Mouse (Mus musculus) heart, postnatal 10 days (tissue): ENCODE measurements at regions not wholly inside any gene's neighbourhood (a gene's known extent, or its start where the extent isn't known, plus 50 kb on each side); places are given as distances from the start of the nearest gene placed in this dataset.

Source experiments
- DNase-seq, 2 experiments: peaks; one replicate each; pipeline ENCODE4 v3.0.0; 2021
- intact Hi-C: fragments of 180-260 bp; cut with DNase I; formaldehyde crosslinking; loops from one replicate; pipeline ENCODE4 v1.15.1; 2025

DNA sequence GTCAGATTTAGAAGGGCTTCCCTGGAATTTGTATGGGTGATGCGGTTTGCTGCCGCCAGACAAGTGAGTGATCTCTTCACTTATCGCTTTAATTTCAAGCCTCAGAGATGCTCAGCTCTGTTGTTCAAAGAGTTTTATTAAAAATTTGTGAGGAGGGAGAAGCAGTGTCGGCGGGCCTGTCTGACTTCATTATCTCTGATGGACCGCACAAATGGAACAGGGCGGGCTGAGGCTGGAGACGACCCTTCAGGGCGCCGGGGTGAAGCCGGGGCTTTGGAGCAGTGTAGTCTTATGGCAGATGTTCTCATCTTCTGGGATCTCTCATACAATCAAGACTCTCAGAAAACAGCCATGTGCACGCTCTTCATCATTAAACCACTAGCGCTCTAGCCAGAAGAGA is 115.2 kb downstream of the Dyrk2 start:
- DNase-seq: no peak
- intact Hi-C loops: no loop called here

DNA sequence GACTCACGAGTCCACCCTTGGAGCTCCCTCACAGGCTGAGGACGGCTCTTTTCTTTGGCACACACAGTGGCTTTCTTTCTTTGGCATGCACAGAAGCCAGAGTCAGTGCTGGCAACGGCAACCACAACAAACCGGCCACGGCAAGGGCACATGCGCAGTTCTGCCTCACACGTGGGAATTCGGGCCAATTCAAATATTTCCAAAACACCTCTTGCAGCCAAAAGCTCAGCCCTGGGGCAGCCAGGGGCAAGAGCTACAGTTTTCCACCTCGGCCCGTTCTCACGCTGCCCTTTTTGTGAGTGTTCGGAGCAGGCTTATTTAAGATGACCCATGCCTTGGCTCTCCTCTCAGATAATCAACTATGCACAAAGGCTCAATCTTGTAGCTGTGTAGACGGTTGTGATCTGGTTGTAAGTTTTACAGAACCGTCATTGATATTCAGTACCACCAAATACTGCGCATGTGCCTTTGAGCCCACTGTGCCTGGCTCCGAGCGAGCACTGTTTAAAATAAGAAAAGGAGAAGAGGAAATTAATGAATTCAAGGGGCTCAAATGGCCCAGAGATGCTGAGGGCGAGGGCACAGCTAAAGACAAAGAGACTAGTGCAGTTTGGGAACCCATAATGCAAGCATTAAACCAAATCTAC is 111.1 kb downstream of the Dyrk2 start:
- DNase-seq: peak; percentile 83 to 85
- intact Hi-C loops: no loop called here

DNA sequence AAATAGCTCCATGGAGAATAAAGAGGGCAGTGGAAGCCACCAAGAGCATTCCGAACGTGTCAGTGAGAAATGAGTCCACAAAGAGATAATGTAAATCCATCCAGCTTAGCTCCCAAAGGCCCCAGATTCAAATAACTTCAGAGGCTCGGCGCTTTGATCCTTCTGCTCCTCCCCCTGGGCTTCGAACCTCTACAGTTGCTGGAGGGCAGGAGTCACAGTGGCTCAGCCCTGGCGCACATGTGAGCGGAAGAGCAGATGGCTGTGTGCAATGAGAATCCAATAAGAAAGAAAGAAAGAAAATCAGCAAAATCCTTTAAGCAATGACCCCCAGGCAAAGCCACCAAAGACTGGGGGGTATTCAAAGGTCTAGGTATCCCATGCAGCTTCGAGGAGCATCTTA is 109.6 kb downstream of the Dyrk2 start:
- intact Hi-C loops: loop anchor here (10.0 kb wide), 1 partner anchor 166 kb away; no protein-coding TSS in a partner anchor
- no peak for DNase-seq

DNA sequence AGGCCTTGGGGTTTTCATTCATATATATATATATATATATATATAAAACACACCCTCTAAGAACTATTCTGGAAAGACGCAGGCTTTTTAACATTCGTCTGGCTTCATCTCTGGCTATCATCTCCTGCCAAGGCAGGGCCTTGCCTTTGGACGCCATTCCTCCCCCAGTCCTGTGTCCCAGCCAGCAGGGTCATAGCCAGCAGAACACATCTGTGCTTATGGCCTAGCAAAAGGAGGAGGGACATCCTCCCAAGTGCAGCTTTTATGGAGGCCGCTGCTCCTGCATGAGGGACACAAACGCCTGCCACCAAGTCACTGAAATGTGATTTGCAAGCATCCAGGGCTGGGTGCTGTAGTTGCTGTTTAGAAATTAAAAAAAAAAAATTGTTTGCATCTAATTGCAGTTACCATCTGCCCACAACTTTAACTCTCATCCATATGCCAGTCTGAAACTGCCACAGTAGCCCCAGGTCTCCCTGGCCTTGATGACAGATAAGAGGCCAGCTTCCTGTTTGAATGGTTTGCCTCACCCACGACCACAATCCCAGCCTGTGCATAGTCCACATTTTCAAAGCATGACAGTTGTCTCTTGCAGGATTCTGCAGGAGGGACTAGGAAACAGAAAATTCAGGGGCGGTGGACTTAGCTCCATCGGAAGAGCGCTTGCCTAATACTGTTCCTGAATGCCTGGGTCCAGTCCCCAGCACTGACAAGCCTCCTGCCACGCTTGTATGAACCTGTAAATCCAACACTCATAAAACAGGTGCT is 108.7 kb downstream of the Dyrk2 start:
- DNase-seq: peak; percentile 69
- intact Hi-C loops: loop anchor here (10.0 kb wide), 1 partner anchor 166 kb away; no protein-coding TSS in a partner anchor

DNA sequence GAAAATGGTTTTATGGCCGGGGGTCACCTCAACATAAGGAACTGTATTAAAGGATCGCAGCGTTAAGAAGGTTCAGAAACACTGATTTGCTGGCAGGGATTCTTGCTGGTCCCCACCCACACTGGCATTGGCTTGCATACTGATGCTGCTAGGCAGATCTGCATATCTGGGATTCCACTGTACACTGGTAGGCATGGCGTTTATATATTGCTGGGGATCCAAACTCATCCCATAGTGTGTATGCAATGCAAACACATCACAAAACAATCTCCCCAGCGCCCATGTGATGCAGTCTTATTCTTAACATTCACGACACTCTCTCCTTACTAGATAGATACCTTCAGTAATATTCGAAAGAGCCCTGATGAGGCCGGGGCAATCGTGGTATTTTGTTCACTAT is 105.0 kb downstream of the Dyrk2 start:
- intact Hi-C loops: loop anchor here (10.0 kb wide), 1 partner anchor 170 kb away; no protein-coding TSS in a partner anchor
- no peak for DNase-seq

DNA sequence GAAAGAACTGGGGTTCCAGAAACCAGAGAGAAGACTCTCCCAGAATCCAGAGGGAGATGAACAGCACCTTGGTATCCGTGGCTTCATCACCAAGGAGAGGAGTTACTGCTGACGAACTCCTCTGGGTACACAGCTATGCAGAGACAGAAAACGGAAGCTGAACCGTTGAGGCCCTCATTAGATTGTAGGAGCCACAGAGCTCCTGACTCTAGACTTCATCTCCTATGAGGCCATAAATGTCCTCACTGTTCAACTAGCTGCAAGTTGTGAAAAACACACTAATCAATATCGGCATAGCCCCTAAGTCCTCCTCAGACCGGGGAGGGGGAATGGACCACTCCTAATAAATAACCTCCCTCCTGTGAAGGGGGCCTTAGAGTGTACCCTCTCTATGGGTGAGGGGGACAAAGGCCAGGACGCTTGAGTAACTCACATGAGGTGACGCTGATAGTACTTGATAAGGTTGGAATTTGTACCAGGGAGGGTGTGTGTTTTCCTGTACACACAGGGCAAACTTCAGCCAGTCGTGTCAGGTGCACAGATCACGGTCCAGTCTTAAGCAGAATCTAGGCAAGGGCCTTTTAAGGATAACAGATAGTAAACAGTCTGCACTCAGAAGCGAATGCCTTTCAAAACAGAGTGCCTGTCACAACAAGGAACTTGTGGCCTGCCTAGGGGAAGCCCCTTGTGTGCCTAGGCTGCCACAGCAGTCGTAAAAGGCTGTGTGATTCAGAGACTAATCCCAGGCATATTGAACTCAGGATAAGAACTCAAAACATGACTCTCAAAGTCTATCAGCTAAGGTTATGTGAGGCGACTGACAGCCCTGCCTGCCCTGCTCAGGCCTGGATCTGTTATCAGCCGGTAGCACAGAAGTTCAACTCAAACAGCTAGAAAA is 104.2 kb downstream of the Dyrk2 start:
- peak; percentile 43 to 45 for DNase-seq
- intact Hi-C loops: loop anchor here (10.0 kb wide), 1 partner anchor 171 kb away; no protein-coding TSS in a partner anchor

DNA sequence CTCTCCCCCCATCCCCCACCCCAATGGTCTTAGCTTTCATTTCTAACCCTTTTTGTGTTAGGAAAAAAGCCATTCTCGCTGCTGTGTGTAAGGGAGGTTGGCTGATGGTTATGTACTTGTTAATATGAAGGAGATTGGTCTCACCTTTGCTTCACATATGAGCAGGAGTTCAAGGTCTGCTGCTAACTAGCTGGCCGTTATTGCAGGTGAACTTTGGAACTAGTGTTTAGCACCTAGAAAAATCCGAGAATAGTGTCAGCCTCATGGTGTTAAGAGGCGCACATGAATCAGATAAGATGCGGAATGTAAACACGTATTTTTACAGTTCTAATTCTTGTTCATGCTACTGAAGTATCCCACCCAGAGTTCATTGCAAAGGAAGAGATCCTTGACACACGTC is 103.2 kb downstream of the Dyrk2 start:
- no peak for DNase-seq
- intact Hi-C loops: loop anchor here (10.0 kb wide), 1 partner anchor 172 kb away; no protein-coding TSS in a partner anchor

DNA sequence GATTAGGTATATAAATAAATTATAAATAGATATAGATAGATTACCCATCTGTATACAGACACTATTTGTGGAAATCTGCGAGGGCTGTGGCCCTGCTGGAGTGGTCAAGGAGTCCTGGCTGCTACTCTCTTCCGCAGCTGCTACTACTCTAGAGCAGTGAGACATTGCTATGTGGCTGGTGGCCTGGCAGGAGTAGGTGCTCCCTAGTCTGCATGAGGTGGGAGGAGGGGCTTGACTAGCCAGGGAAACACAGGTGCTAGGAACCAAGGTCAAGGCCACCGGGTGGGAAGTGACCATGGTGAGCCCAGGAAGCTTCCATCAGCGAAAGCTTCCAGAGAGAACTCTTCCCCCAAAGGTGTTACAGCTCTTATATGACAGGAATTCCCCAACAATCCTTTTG is 100.3 kb downstream of the Dyrk2 start:
- intact Hi-C loops: loop anchor here (2.0 to 10.0 kb wide), 2 partner anchors 27 to 175 kb away; no protein-coding TSS in a partner anchor
- DNase-seq: no peak

DNA sequence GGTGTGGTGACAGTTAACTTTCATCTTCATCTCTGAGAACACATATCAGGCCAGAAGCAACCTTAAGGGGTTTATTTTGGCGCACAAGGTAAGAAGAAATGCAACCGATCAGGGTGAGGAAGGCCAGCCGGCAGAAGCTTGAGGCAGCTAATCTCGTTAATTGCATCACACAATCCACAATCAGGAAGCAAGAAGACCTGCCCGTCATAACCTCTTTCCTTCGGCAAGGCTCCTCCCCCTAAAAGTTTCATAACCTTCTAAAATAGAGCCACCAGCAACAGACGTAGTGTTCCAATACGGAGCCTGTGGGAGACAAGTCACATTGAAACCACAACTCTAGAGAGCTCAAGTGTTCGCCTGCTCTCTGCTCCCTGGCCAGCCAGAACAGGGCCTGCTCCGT is 91.4 kb downstream of the Dyrk2 start:
- intact Hi-C loops: no loop called here
- no peak for DNase-seq

DNA sequence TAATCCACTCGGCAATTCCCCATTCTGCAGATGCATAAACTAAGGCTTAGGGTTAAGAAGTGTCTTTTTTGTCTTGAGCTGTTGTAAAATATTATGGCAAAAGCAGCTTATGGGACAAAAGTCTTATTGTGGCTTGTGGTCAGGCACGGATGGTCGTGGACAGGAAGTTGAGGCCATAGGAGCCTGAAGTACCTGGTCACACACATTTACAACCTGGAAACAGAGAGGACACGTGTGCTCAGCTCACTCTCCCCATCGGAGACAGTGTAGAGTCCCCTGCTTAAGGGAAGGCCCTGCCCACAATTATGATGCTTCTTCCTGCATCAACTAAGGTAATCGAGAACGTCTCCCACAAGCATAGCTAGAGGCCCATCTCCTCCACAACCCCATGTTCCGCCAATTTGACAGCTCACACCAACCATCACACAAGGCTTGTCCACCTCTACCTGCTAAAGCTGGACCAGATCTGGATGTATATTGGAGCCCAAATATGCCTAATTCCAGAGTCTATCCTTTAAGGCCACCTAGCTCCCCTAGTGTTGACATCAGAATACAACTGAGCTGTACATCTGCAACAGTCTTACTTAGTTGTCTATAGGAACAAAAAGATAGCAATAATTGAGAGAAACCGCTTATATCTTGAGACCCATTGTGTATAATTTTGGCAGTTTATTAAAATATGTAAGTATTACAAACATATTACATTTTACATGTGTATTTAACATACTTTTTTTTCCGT is 89.0 kb downstream of the Dyrk2 start:
- intact Hi-C loops: no loop called here
- no peak for DNase-seq

DNA sequence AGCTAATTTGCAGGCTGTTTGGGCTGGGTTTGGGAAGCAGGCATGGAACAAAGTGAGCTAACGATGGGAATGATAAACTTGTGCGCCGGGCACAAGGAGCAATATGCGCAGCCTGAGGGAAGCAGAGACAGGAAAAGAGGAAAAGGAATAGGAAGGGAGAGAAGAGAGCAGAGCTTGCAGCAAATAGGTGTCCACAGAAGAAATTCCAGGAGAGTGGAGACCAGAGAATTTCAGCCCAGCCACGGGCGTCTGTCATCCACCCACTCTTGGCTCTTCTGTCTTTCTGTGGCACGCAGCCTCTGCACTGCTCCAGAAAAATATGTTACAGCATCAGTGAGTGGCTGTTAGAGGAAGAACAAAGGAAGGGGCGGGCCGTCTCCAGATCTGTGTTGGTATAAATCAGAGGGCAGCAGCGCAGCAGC is 88.2 kb downstream of the Dyrk2 start:
- DNase-seq: no peak
- intact Hi-C loops: no loop called here

DNA sequence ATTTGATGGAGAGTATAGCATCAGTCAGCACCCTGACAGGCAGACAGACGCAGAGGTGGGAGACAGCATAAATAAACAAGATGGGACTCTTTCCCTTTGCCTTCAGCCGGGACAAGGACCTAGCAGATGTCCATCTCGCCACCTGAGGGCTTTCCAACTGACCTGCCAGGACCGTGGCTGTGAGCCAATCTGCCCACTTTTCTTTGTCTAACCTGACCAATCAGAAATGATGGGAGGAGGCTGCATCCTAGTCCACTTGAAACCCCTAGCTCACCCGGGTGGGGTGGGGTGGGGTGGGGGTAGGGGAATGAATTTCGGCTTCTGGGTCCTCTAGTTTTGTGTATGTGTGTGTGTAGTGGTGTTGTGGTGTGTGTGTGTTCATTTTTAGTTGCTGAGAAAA is 87.4 kb downstream of the Dyrk2 start:
- intact Hi-C loops: no loop called here
- no peak for DNase-seq

DNA sequence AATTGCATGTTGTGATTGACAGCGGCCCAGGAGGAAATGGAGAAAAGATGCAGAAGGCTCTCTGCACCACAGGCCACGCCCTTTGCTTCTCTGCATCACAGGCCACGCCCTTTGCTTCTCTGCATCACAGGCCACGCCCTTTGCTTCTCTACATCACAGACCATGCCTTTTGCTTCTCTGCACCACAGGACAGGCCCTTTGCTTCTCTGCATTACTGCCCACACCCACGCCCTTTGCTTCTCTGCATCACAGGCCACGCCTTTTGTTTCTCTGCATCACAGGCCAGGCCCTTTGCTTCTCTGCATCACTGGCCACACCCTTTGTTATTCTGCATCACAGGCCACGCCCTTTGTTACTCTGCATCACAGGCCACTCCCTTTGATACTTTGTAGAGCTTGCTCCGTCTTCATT is 82.7 kb downstream of the Dyrk2 start:
- no peak for DNase-seq
- intact Hi-C loops: no loop called here

DNA sequence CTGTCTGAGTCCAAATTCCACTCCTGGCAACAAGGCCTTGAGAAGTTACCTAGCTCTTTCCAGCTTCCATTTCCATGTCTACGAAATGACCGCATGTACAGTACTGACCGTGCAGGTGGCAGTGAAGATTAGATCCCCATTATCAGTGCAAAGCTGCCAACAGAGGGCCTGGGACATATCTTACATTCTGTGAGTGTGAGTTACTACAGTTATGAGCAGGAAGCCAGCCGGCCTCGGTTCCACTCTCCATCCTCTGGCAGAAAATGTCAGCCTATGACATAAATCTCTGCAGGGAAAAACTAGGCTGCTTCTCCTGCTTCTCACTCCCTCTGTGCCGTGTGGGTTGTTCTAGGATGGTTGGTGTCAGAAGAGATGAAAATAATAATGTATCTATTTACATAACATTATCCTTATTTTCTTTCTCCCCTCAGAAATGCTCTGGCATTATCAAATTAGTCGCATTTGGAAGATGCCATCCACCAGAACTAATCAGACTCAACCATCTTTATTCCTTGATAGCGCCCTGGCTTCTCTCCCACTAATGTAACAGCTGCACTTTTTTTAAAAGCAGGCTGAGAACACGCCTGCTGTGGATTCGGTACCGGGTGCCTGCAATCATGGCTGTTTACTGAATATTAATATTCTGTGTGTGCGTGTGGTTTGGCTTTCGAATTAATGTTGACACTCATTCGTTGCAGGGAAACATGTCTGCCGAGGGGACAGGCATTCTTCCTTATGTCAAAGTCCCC is 77.5 kb downstream of the Dyrk2 start:
- no peak for DNase-seq
- intact Hi-C loops: no loop called here

DNA sequence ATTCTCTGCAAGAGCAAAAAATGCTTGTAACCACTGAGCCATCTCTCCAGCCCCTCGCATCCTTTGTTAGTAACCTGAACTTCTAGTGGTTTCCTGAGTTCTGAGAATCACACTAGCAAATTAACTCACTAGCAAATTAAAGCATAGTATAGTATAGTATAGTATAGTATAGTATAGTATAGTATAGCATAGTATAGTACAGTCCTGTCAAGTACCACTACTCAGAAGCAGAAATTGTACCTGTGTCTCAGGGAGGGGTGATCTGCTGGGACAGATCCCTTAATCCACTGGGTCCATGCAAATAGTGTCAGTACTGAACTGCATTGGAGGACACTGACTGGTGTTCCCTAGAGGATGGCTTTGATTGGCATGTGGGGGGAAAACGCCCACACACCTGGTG is 76.2 kb downstream of the Dyrk2 start:
- intact Hi-C loops: no loop called here
- no peak for DNase-seq

DNA sequence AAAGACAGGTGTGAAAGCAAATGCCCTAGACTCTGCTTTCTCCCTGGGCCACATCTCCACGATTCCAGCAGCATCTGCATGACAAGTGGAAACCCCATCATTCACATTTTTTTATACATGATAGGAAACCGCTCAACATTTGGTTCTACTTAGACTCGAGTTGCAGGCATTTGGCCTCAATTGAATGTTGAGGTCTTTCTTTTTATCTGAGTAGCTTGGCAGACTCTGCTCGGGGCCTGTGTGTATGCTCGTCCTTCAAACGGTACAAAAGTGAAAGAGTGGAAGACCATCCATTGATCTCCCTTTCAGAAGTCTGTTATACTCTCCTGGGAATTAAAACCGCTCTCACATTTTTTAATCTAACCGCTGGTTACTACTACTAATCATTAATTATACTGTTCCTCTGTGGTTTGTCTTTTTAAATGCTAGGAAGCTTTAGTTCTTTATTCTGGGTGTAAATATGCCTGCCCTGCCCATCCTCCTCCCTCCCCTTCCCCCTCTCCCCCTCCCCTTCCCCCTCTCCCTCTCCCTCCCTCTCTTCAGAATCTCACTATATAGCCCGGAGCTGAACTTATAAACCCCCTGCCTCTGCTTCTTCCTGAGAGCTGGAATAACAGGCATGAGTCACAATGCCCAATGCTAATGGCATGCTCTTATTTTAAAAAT is 75.5 kb downstream of the Dyrk2 start:
- DNase-seq: no peak
- intact Hi-C loops: no loop called here

DNA sequence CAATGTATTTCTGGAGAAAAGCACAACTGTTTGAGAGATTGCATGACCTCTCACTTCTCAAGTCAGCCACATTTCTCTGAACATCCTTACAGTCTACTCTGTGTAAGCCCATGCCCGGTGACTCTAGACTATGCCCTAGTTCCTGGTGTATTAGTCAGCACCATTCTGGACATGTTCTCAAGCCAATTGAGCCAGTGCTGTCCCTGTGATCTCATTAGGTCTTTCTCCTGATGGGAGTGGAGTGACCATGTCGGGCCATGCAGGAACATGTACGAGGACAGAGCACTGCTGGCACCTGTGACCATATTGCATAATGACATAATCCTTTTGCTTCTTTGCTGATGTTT is 75.0 kb downstream of the Dyrk2 start:
- intact Hi-C loops: no loop called here

DNA sequence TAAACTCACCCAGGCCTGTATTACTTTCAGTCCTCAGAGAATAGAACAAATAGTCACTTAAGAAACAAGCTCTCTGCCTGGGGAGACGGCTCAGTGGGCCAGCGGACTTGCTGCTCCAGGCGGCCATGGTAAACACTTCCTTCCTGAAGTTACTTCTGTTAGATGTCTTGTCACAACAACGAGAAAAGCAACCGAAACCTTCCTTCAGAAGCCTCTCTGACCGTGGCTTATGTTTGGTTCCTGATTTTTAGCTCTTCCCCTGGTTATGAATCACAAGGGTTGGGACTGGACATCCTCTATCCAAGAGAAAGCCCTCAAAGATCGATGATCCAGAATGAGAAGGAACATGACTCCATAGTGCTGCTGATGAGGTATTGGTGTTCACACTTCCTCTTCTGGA is 73.5 kb downstream of the Dyrk2 start:
- no peak for DNase-seq
- intact Hi-C loops: loop anchor here (2.0 kb wide), 1 partner anchor 28 kb away; no protein-coding TSS in a partner anchor

More for the DNA sequence above, 75.0 kb downstream of the Dyrk2 start:
- DNase-seq: no peak

DNA sequence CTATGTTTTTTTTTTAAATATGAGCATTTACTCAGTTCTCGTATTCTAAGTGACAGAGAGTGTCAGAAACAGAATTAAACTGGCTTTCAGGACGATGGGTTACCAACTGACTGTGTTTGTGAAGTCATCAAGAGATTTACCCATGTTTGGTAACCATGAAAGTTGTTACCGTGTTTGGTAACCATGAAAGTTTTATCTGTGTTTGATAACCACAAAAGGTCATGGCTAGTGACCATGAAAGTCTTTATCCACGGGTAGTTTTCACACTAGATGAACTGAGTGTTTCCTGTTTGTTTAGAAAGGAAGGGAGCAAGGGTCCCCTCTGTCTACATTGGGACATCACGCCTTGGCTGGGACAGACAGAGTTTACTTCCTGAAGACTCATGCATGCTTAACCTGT is 72.8 kb downstream of the Dyrk2 start:
- intact Hi-C loops: loop anchor here (2.0 kb wide), 1 partner anchor 28 kb away; no protein-coding TSS in a partner anchor

More for the DNA sequence above, 72.8 kb downstream of the Dyrk2 start:
- no peak for DNase-seq
